ENCODE assay signal across 29 mouse cellular contexts in genomic region chr9:8273253-8273652, GRCm38 (mm10).
DNase-seq lines count a peak whose midpoint lies in the region; ATAC-seq and TF ChIP-seq lines count a peak whose summit lies in the region.
"Had no signal": no experiment of that assay in that cellular context is flagged by ENCODE, and none has a peak within 500 bp of the region (broad histone marks: within the 10 kb centered on the region; RNA-seq: fewer than 3 reads in every experiment).

No protein-coding gene starts in this region.

- no peaks in the 10 kb centered on the region for H3K9me3 ChIP-seq in lung, postnatal 0 days (ENCODE audit: low read length)
- H3K9me3 ChIP-seq in stomach, postnatal 0 days (ENCODE audit: control insufficient read depth, low read length) = no peaks in the 10 kb centered on the region
- H3K9me3 ChIP-seq: heart, embryonic 10.5 days; hindbrain, embryonic 12.5 days; intestine, embryonic 15.5 days; limb, embryonic 12.5 days; liver, embryonic 15.5 days; midbrain, embryonic 10.5 days; midbrain, embryonic 15.5 days; neural tube, embryonic 15.5 days had no signal

- H3K4me3 ChIP-seq in lung, postnatal 0 days (ENCODE audit: low read depth, low read length) = no peak overlapping the region
- H3K4me3 ChIP-seq in stomach, postnatal 0 days (ENCODE audit: low read depth, low read length) = no peak overlapping the region
- H3K4me3 ChIP-seq: erythroblast, embryonic 14.5 days; heart, embryonic 10.5 days; hindbrain, embryonic 12.5 days; intestine, embryonic 15.5 days; limb, embryonic 12.5 days; liver, embryonic 15.5 days; midbrain, embryonic 10.5 days; midbrain, embryonic 15.5 days; neural tube, embryonic 15.5 days had no signal

- H3K4me1 ChIP-seq in lung, postnatal 0 days (ENCODE audit: insufficient read depth, low read depth, low read length) = no peaks in the 10 kb centered on the region
- no peaks in the 10 kb centered on the region for H3K4me1 ChIP-seq in stomach, postnatal 0 days (replicated peaks; ENCODE audit: control insufficient read depth, insufficient read depth)
- H3K4me1 ChIP-seq: heart, embryonic 10.5 days; hindbrain, embryonic 12.5 days; intestine, embryonic 15.5 days; limb, embryonic 12.5 days; liver, embryonic 15.5 days; midbrain, embryonic 10.5 days; midbrain, embryonic 15.5 days; neural tube, embryonic 15.5 days had no signal

- DNase-seq in cerebellum, adult 11 months = no peak
- peak; percentile 8 for DNase-seq in lung, postnatal 10 days
- DNase-seq in lung, postnatal 0 days (ENCODE audit: low spot score) = no peak
- DNase-seq in cerebellum, postnatal 10 days = peak; percentile 23 to 36
- DNase-seq in stomach, postnatal 0 days (ENCODE audit: low spot score) = no peak
- DNase-seq: adrenal gland, adult 2 months; adrenal gland, postnatal 36 days; forebrain, postnatal 0 days; gastrocnemius, postnatal 10 days; heart, postnatal 36 days; kidney, adult 2 months; lung, postnatal 14 days; retina, postnatal 1 day; right cerebral cortex, postnatal 14 days had no signal

- no peak for TF ChIP-seq CTCF in lung, postnatal 0 days (IDR thresholded peaks at IDR 0.05)
- no peak for TF ChIP-seq CTCF in stomach, postnatal 0 days (IDR thresholded peaks at IDR 0.05; ENCODE audit: low read depth)

- no peak overlapping the region for H3K9ac ChIP-seq in lung, postnatal 0 days (replicated peaks; ENCODE audit: low read depth)
- H3K9ac ChIP-seq in stomach, postnatal 0 days (ENCODE audit: low read length) = no peak overlapping the region
- H3K9ac ChIP-seq: forebrain, postnatal 0 days; hindbrain, embryonic 12.5 days; intestine, embryonic 15.5 days; limb, embryonic 12.5 days; liver, embryonic 15.5 days; midbrain, embryonic 15.5 days; neural tube, embryonic 15.5 days had no signal

- H3K27ac ChIP-seq in lung, postnatal 0 days (ENCODE audit: low read length) = no peak overlapping the region
- no peak overlapping the region for H3K27ac ChIP-seq in stomach, postnatal 0 days (replicated peaks)
- H3K27ac ChIP-seq: heart, embryonic 10.5 days; hindbrain, embryonic 12.5 days; hindbrain, postnatal 0 days; intestine, embryonic 15.5 days; kidney, postnatal 0 days; limb, embryonic 12.5 days; liver, embryonic 15.5 days; midbrain, embryonic 10.5 days; midbrain, embryonic 15.5 days; neural tube, embryonic 15.5 days had no signal

- TF ChIP-seq EP300 in lung, postnatal 0 days (IDR thresholded peaks at IDR 0.05) = no peak
- no peak for TF ChIP-seq EP300 in stomach, postnatal 0 days (optimal IDR thresholded peaks at IDR 0.05)

- 71% methylated on average over 2 of the region's 2 CpGs for WGBS in lung, postnatal 0 days
- WGBS in stomach, postnatal 0 days = 91% methylated on average over 2 of the region's 2 CpGs

- peak; percentile 49; the same call in 1 of the 2 replicates for ATAC-seq in cerebellum, adult (ENCODE audit: insufficient number of reproducible peaks, low FRiP score, low TSS enrichment)
- ATAC-seq in lung, postnatal 0 days = no peak
- no peak for ATAC-seq in stomach, postnatal 0 days (ENCODE audit: low FRiP score, low TSS enrichment)
- ATAC-seq in frontal cortex, adult (ENCODE audit: low TSS enrichment) = no peak
- ATAC-seq: activated CD4-positive, CD25-positive, alpha-beta regulatory T cell, adult 4 months; forebrain, postnatal 0 days; hindbrain, postnatal 0 days; intestine, embryonic 15.5 days; midbrain, embryonic 15.5 days had no signal

- H3K4me2 ChIP-seq in lung, postnatal 0 days (replicated peaks; ENCODE audit: low read depth, low read length) = no peak overlapping the region
- no peak overlapping the region for H3K4me2 ChIP-seq in stomach, postnatal 0 days (replicated peaks; ENCODE audit: low read depth)
- H3K4me2 ChIP-seq: hindbrain, embryonic 12.5 days; intestine, embryonic 15.5 days; limb, embryonic 12.5 days; liver, embryonic 15.5 days; midbrain, embryonic 15.5 days; neural tube, embryonic 15.5 days had no signal

- H3K36me3 ChIP-seq in lung, postnatal 0 days (ENCODE audit: insufficient read depth, low read length) = no peaks in the 10 kb centered on the region
- no peaks in the 10 kb centered on the region for H3K36me3 ChIP-seq in stomach, postnatal 0 days (ENCODE audit: control insufficient read depth, insufficient read depth, low read length)
- H3K36me3 ChIP-seq: heart, embryonic 10.5 days; hindbrain, embryonic 12.5 days; intestine, embryonic 15.5 days; limb, embryonic 12.5 days; liver, embryonic 15.5 days; midbrain, embryonic 10.5 days; midbrain, embryonic 15.5 days; neural tube, embryonic 15.5 days had no signal

- no peaks in the 10 kb centered on the region for H3K27me3 ChIP-seq in lung, postnatal 0 days (replicated peaks; ENCODE audit: insufficient read depth, low read length)
- no peaks in the 10 kb centered on the region for H3K27me3 ChIP-seq in stomach, postnatal 0 days (ENCODE audit: control insufficient read depth, insufficient read depth, low read length)
- H3K27me3 ChIP-seq: CH12.LX; hindbrain, embryonic 12.5 days; intestine, embryonic 15.5 days; limb, embryonic 12.5 days; liver, embryonic 15.5 days; midbrain, embryonic 15.5 days; neural tube, embryonic 15.5 days had no signal

Comparison
In these comparisons a context has a peak if more than half of its experiments do, and no peak if none do; other contexts are left out.
1. DNase-seq: peak in lung, postnatal 10 days (single experiment) and cerebellum, postnatal 10 days (2 of 2); none in cerebellum, adult 11 months (single experiment), lung, postnatal 0 days (single experiment) and stomach, postnatal 0 days (single experiment).